Mouse (Mus musculus) embryo, embryonic 10.5 days (tissue): ENCODE results near the gene Rab3ip.

Experiments used
- DNase-seq: peaks from one replicate; pipeline ENCODE4 v3.0.0-alpha.2; 2015; ENCODE audit warnings: low spot score

Rab3ip gene

GRCm38 (mm10) chr10:116920641-116921040, 29.9 kb downstream of the Rab3ip start:
- no peak for DNase-seq

GRCm38 (mm10) chr10:116919368-116920317, 30.9 kb downstream of the Rab3ip start:
- no peak for DNase-seq

- no peak for DNase-seq
These were observed 34.0 kb downstream of the Rab3ip start for GRCm38 (mm10) chr10:116916581-116916980.

- DNase-seq: no peak
These were observed 35.3 kb downstream of the Rab3ip start for GRCm38 (mm10) chr10:116915286-116915685.

- no peak for DNase-seq
These were observed 36.0 kb downstream of the Rab3ip start for GRCm38 (mm10) chr10:116914586-116914985.

- no peak for DNase-seq
These were observed 36.8 kb downstream of the Rab3ip start for GRCm38 (mm10) chr10:116913647-116914273.

GRCm38 (mm10) chr10:116912850-116913249, 37.7 kb downstream of the Rab3ip start:
- no peak for DNase-seq

GRCm38 (mm10) chr10:116908901-116909642, 41.5 kb downstream of the Rab3ip start:
- DNase-seq: no peak

GRCm38 (mm10) chr10:116906794-116907193, 43.8 kb downstream of the Rab3ip start:
- no peak for DNase-seq

- no peak for DNase-seq
These were observed 46.1 kb downstream of the Rab3ip start for GRCm38 (mm10) chr10:116904503-116904908.

- DNase-seq: no peak
These were observed 54.0 kb downstream of the Rab3ip start, which contains the start of gene Myrfl for GRCm38 (mm10) chr10:116896336-116897177. TSS of gene Myrfl (minus strand) at chr10:116896919.

GRCm38 (mm10) chr10:116895108-116895833, 55.3 kb downstream of the Rab3ip start:
- DNase-seq: no peak

GRCm38 (mm10) chr10:116894540-116894939, 56.0 kb downstream of the Rab3ip start:
- DNase-seq: no peak

- DNase-seq: peak; percentile 47
These were observed 56.8 kb downstream of the Rab3ip start for GRCm38 (mm10) chr10:116893753-116894152.

GRCm38 (mm10) chr10:116890587-116890986, 60.0 kb downstream of the Rab3ip start:
- DNase-seq: peak; percentile 30

- DNase-seq: no peak
These were observed 66.0 kb downstream of the Rab3ip start for GRCm38 (mm10) chr10:116884552-116884951.

- DNase-seq: no peak
These were observed 67.0 kb downstream of the Rab3ip start for GRCm38 (mm10) chr10:116883531-116883930.

GRCm38 (mm10) chr10:116877436-116877835, 73.1 kb downstream of the Rab3ip start:
- DNase-seq: no peak

GRCm38 (mm10) chr10:116874490-116874889, 76.1 kb downstream of the Rab3ip start:
- DNase-seq: no peak

GRCm38 (mm10) chr10:116872016-116872410, 78.6 kb downstream of the Rab3ip start:
- DNase-seq: no peak
